Mouse (Mus musculus) liver, adult 2 months (tissue): Measurements from ENCODE around the gene Fam20b. TPM values are rescaled to one million over a fixed set of nuclear protein-coding genes. Genes with fewer than 3 reads are reported as not detected.

Experiments
- DNase-seq: peaks from one replicate; pipeline ENCODE4 v3.0.0-alpha.2; 2011; ENCODE audit warnings: low read depth, low spot score; ENCODE audit errors: extremely low read depth
- H3K27ac ChIP-seq: fragments of 200-500 bp; replicated peaks from 2 replicates; pipeline ENCODE4 v1.5.1; 2012; ENCODE audit warnings: low read depth, mild to moderate bottlenecking, control low read depth, inconsistent platforms, low read length; ENCODE audit not compliant: insufficient read depth
- H3K27me3 ChIP-seq: fragments of 200-500 bp; 2 replicates; pipeline ENCODE4 v1.6.1; 2012; ENCODE audit warnings: mild to moderate bottlenecking, moderate library complexity, low read length, inconsistent platforms; ENCODE audit not compliant: control insufficient read depth, insufficient read depth
- H3K36me3 ChIP-seq: fragments of 200-500 bp; 2 replicates; pipeline ENCODE4 v1.6.1; 2012; ENCODE audit warnings: low read length, inconsistent platforms; ENCODE audit not compliant: control insufficient read depth, insufficient read depth
- H3K4me1 ChIP-seq: fragments of 200-500 bp; 2 replicates; pipeline ENCODE4 v1.6.1; 2011; ENCODE audit warnings: low read length; ENCODE audit not compliant: control insufficient read depth, insufficient read depth
- H3K4me3 ChIP-seq: fragments of 200-500 bp; 2 replicates; pipeline ENCODE4 v1.5.1; 2011; ENCODE audit warnings: low read depth, mild to moderate bottlenecking, control low read depth, low read length, moderate library complexity; ENCODE audit not compliant: insufficient read depth
- H3K79me2 ChIP-seq: fragments of 200-500 bp; 2 replicates; pipeline ENCODE4 v1.6.1; 2012; ENCODE audit warnings: inconsistent platforms, mild to moderate bottlenecking, low read length, moderate library complexity; ENCODE audit not compliant: control insufficient read depth, insufficient read depth
- H3K9ac ChIP-seq: fragments of 200-500 bp; 2 replicates; pipeline ENCODE4 v1.6.1; 2012; ENCODE audit warnings: low read depth, mild to moderate bottlenecking, control low read depth, inconsistent platforms, low read length
- CTCF ChIP-seq: fragments of 200-500 bp; IDR thresholded peaks from 2 replicates; pipeline ENCODE4 v1.5.1; 2011; ENCODE audit warnings: low read depth, low read length, control low read depth
- POLR2A ChIP-seq: fragments of 200-500 bp; IDR thresholded peaks from 2 replicates; pipeline ENCODE4 v1.6.1; 2011; ENCODE audit warnings: low read length, control low read depth; ENCODE audit not compliant: insufficient read depth; ENCODE audit errors: extremely low read depth
- WGBS: fragments of 180-500 bp; shearing (Covaris S2); methylation state at CpG from one replicate; pipeline ENCODE4 v1.1.7; 2018; 5-methylcytosine and 5-hydroxymethylcytosine counted together
- polyA plus RNA-seq: library from polyadenylated mRNA; depleted of rRNA; stranded (reverse); fragments of >200 nt; gene quantifications from 2 replicates; pipeline ENCODE4 v1.2.3, GENCODE M21; 2012
- total RNA-seq: library from RNA; depleted of rRNA; stranded (reverse); fragments of >200 nt; gene quantifications from 2 replicates; pipeline ENCODE4 v1.2.3, GENCODE M21; 2014

The Fam20b gene
- total and polyA plus RNA-seq, 2 experiments: 6.8 to 11.2 TPM

DNA sequence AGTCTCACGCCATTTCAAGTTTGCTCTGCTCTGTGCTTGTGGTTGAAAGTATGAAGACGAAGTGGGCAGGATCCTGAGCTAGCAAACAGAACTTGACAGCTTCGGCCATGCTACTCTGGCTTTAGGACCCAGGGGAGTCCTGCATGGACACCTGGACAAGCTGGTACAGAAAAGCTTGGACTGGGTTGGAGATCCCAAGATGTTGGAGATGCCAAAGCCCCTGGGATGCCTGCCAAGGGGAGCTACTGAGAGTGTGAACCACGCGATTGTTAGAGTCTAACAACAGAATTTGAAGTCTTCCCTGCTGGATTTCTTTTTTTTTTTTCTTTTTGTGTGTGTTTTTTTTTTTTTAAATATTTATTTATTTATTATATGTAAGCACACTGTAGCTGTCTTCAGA is 42.3 kb downstream of the Fam20b start:
- H3K9ac ChIP-seq: no peak overlapping the region
- WGBS: 59% methylated on average over 5 of the region's 5 CpGs
- H3K4me3 ChIP-seq: no peak overlapping the region
- no peak for TF ChIP-seq POLR2A
- no peak for TF ChIP-seq CTCF
- no peaks in the 10 kb centered on the region for H3K79me2 ChIP-seq
- 0 out of 2 replicates have a peak, but pooled peaks cover 2% of the 10 kb centered on the region for H3K36me3 ChIP-seq
- no peak for DNase-seq
- peaks cover 5% of the 10 kb centered on the region for H3K4me1 ChIP-seq
- no peaks in the 10 kb centered on the region for H3K27me3 ChIP-seq
- H3K27ac ChIP-seq: no peak overlapping the region

DNA sequence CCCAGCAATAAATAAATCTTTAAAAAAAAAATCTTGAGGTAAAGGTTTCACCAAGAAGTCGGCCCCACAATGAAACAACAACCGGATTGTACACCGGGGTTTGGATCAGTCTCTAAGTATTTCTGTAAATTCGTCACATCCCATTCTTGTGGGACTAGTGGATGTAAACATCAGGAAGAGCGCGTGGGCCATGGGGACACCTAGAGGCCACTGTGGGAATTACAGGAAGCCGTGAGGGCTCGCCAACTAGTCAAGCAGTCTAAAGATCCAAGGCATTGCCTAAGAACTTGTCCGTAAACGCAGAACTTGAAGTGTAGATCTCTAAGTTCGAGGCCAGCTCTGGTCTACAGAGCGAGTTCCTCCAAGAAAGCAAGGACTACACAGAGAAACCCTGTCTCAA is 42.7 kb downstream of the Fam20b start:
- TF ChIP-seq POLR2A (no peak), CTCF (peak; percentile 88)
- 15% methylated on average over 12 of the region's 12 CpGs for WGBS
- Histone ChIP-seq H3K27ac (no peak overlapping the region), H3K4me1 (peaks cover 5% of the 10 kb centered on the region), H3K4me3 (no peak overlapping the region), H3K9ac (no peak overlapping the region), H3K79me2 (no peaks in the 10 kb centered on the region), H3K36me3 (0 out of 2 replicates have a peak, but pooled peaks cover 2% of the 10 kb centered on the region), H3K27me3 (no peaks in the 10 kb centered on the region)
- DNase-seq: peak; percentile 62

DNA sequence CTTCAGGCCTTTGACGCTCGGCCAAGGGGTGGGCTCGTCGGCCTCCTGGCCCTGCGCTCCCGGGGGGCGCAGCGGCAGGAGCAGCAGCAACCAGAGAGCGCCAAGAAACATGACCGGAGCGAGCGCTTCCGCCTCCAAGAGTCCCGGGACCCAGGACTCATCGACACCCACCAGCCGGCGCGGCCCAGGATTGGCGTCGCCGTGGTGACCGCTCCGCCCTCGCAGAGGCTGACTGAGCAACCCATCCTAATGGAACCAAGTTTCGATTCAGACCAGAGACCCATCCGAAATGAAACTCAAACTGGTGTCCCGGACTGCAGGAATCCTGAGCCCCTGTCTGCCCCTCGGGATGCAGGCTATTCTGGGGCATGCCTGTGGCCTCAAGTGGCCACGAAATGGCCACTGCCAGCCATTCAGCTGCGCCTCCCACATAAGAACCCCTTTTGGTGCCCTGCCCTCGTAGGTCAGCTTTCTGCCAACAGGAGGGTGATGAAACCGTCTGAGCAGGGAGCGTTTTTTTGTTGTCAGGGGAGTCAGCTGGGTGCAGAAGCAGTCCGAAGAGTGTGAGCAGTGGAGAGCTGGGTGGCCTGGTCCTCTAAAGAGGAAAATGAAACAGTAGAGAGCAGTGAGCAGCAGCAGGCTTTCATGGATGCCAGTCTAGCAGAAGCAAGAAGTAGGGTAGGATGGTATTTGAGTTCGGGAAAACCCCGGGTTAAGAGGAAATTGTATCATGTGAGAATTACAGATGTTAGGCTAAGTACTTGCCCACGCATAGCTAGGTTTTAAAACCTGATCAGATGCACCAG is 44.5 kb downstream of the Fam20b start, which contains the start of gene Tor3a:
Tor3a (minus strand) TSS at position 162 of the 806 bp plus-strand sequence.
- Histone ChIP-seq H3K4me1 (peaks cover 5% of the 10 kb centered on the region), H3K36me3 (peaks cover 3% of the 10 kb centered on the region; the same call in 1 of the 2 replicates), H3K4me3 (peak within 1 kb of the TSS; percentile 72), H3K27ac (peak within 1 kb of the TSS; percentile 34), H3K79me2 (no peaks in the 10 kb centered on the region), H3K9ac (peak within 1 kb of the TSS; percentile 69), H3K27me3 (no peaks in the 10 kb centered on the region)
- WGBS: 4% methylated on average over 37 of the region's 37 CpGs
- TF ChIP-seq CTCF (no peak), POLR2A (peak; percentile 45; the same call in 1 of the 2 replicates)
- peak; percentile 81 for DNase-seq

DNA sequence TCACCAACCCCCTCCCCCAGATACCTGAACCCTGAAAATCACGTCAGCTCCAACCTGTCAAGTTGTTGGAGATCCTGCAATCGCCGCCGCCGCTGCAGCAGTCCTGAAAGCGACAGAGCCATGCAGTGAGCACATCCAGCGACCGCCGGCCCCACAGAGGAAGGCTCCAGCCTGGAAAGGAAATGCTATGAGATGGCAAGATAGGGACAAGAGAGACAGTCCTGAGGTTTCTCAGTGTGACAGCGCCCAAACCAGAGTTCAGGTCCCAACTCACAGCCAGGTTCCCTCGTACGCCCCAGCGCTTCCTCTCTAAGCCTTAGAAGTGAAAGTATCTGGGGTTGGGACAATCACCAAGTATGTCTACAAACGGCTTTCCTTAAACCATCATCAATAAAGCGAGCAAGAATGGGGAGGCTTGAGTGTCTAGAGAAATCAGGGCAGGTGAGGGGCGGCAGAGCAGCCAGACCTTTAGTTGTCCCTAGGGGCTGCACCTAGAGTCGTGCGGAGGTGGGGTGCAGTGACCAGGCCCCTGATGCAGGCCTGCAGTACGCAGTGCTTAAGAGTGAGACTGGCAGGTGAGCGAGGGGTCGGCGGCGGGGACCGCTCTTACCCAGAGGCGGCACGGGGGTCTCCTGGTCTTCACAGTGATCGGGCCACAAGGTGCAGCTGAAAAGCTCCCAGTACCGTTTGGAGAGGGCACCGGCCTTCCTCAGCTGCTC is 45.3 kb downstream of the Fam20b start:
- no peaks in the 10 kb centered on the region for H3K27me3 ChIP-seq
- peaks cover 3% of the 10 kb centered on the region; the same call in 1 of the 2 replicates for H3K36me3 ChIP-seq
- no peaks in the 10 kb centered on the region for H3K79me2 ChIP-seq
- peak overlapping the region; percentile 69 for H3K9ac ChIP-seq
- H3K27ac ChIP-seq: peak overlapping the region; percentile 17
- H3K4me1 ChIP-seq: peaks cover 5% of the 10 kb centered on the region
- peak overlapping the region; percentile 72 for H3K4me3 ChIP-seq
- TF ChIP-seq POLR2A: no peak
- under 1% methylated on average over 29 of the region's 29 CpGs for WGBS
- DNase-seq: peak; percentile 45

DNA sequence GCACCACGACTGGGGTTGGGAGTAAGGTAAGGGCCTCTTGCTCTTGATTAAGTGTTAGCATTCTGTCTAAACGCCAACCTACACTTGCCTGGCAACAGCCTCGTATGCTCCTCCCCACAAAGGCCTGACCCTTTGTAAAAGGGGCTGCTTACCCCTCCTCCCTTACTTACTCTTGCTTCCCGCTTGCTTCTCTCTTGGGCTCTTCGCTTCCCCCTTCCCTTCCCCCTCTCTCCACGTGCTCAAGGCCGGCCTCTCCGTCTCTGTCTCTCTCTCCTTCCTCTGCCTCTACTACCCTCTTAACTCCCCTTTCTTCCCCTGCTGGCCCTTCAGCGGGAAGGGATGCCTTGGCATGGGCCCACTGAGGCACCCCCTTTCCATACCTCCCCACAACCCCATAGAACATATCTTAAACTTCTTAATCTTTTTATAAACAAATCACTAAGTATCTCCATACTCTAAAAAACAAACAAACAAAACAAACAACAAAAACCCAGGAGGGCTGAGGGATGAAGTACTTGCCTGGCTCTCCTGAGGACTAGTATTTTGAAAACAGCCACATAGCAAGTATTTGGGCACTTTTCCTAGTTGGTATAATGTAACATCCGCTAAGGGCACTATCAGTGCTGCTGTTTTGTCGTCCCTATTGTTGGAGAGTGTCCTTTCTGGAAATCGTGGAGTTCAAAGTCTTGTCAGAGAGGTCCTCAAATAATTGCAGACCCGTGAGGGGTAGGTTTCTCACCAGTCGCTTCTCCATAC is 46.0 kb downstream of the Fam20b start:
- 44% methylated on average over 14 of the region's 14 CpGs for WGBS
- no peak for TF ChIP-seq CTCF
- Histone ChIP-seq H3K4me1 (peaks cover 5% of the 10 kb centered on the region), H3K36me3 (peaks cover 3% of the 10 kb centered on the region; the same call in 1 of the 2 replicates), H3K9ac (peak overlapping the region; percentile 69), H3K27ac (peak overlapping the region; percentile 17), H3K4me3 (peak overlapping the region; percentile 72), H3K27me3 (no peaks in the 10 kb centered on the region), H3K79me2 (no peaks in the 10 kb centered on the region)
- DNase-seq: peak; percentile 31
